In genomic region chr10:50698836-50699433, GRCm38 (mm10) we compare ENCODE assay signal across 8 mouse cellular contexts.
DNase-seq lines count a peak whose midpoint lies in the region; ATAC-seq lines count a peak whose summit lies in the region.

No protein-coding gene starts in this region.

- DNase-seq in hindbrain, embryonic 11.5 days (ENCODE audit: low spot score), result peak; percentile 49
- DNase-seq in hindbrain, embryonic 10.5 days (ENCODE audit: low spot score), result no peak
- peak; percentile 43 for DNase-seq in CD4-positive helper T cell, adult 2 months (ENCODE audit: low read depth, low spot score)
- peak; percentile 55 for DNase-seq in c-Kit-positive CD71-positive TER-119-positive erythroid progenitor cells, embryonic 14.5 days (ENCODE audit: low spot score)
- DNase-seq in ovary, postnatal 36 days (ENCODE audit: low spot score), result no peak
- no peak for DNase-seq in urinary bladder, adult 18-20 months (ENCODE audit: low spot score in 2 of 2)
- no peak for DNase-seq in urinary bladder, adult 2 months (ENCODE audit: low spot score)

- H3K4me2 ChIP-seq in hindbrain, embryonic 11.5 days (replicated peaks; ENCODE audit: low read depth, low read length), result no peak overlapping the region

- no peaks in the 10 kb centered on the region for H3K4me1 ChIP-seq in hindbrain, embryonic 11.5 days (replicated peaks; ENCODE audit: control insufficient read depth, insufficient read depth, low read length)
- H3K4me1 ChIP-seq in hindbrain, embryonic 10.5 days (replicated peaks), result no peaks in the 10 kb centered on the region

- no peak overlapping the region for H3K4me3 ChIP-seq in hindbrain, embryonic 11.5 days (ENCODE audit: low read depth, low read length)
- no peak overlapping the region for H3K4me3 ChIP-seq in hindbrain, embryonic 10.5 days

- no peak overlapping the region for H3K9ac ChIP-seq in hindbrain, embryonic 11.5 days (ENCODE audit: low read depth, low read length)

- no peaks in the 10 kb centered on the region for H3K9me3 ChIP-seq in hindbrain, embryonic 11.5 days (ENCODE audit: control insufficient read depth, low read length)
- no peaks in the 10 kb centered on the region for H3K9me3 ChIP-seq in hindbrain, embryonic 10.5 days

- peak; percentile 65; the same call in 1 of the 2 replicates for ATAC-seq in hindbrain, embryonic 11.5 days (ENCODE audit: low FRiP score)
- peak; percentile 79 for ATAC-seq in inflammation-experienced regulatory T-cells, adult 6 months

- no peaks in the 10 kb centered on the region for H3K36me3 ChIP-seq in hindbrain, embryonic 11.5 days (ENCODE audit: control insufficient read depth, insufficient read depth, low read length)
- H3K36me3 ChIP-seq in hindbrain, embryonic 10.5 days, result 0 out of 2 replicates have a peak, but pooled peaks cover 4% of the 10 kb centered on the region

- 67% methylated on average over 4 of the region's 4 CpGs for WGBS in hindbrain, embryonic 11.5 days
- WGBS in hindbrain, embryonic 10.5 days, result 68% methylated on average over 4 of the region's 4 CpGs

- H3K27ac ChIP-seq in hindbrain, embryonic 11.5 days (ENCODE audit: low read depth, low read length), result no peak overlapping the region
- H3K27ac ChIP-seq in hindbrain, embryonic 10.5 days, result no peak overlapping the region

- no peaks in the 10 kb centered on the region for H3K27me3 ChIP-seq in hindbrain, embryonic 11.5 days (ENCODE audit: control insufficient read depth, insufficient read depth, low read length)
- no peaks in the 10 kb centered on the region for H3K27me3 ChIP-seq in hindbrain, embryonic 10.5 days (ENCODE audit: insufficient read depth, poor library complexity, severe bottlenecking)

Comparison
In these comparisons a context has a peak if more than half of its experiments do, and no peak if none do; other contexts are left out.
1. DNase-seq: peak in hindbrain, embryonic 11.5 days (single experiment), CD4-positive helper T cell, adult 2 months (single experiment) and c-Kit-positive CD71-positive TER-119-positive erythroid progenitor cells, embryonic 14.5 days (single experiment); none in hindbrain, embryonic 10.5 days (single experiment), ovary, postnatal 36 days (single experiment), urinary bladder, adult 18-20 months (0 of 2) and urinary bladder, adult 2 months (single experiment).